Mouse (Mus musculus): ENCODE measurements at regions not wholly inside any gene's neighbourhood (a gene's known extent, or its start where the extent isn't known, plus 50 kb on each side); places are given as distances from the start of the nearest gene placed in this dataset.

GRCm38 (mm10) chr3:35361086-35361485 lies 392.8 kb upstream of the Atp11b start:
- no peak for DNase-seq (ENCODE audit: low read depth)

- no peak for DNase-seq (ENCODE audit: low read depth)
Measured at GRCm38 (mm10) chr3:35365431-35365830, 388.5 kb upstream of the Atp11b start.

- no peak for DNase-seq (ENCODE audit: low read depth)
Measured at GRCm38 (mm10) chr3:35372276-35372675, 381.6 kb upstream of the Atp11b start.

GRCm38 (mm10) chr3:35387386-35387785 lies 366.5 kb upstream of the Atp11b start:
- DNase-seq (ENCODE audit: low read depth), result no peak

- no peak for DNase-seq (ENCODE audit: low read depth)
Measured at GRCm38 (mm10) chr3:35392657-35393056, 361.2 kb upstream of the Atp11b start.

- DNase-seq (ENCODE audit: low read depth), result no peak
Measured at GRCm38 (mm10) chr3:35400213-35400612, 353.7 kb upstream of the Atp11b start.

GRCm38 (mm10) chr3:35402666-35403065 lies 351.2 kb upstream of the Atp11b start:
- no peak for DNase-seq (ENCODE audit: low read depth)

GRCm38 (mm10) chr3:35403952-35404351 lies 350.0 kb upstream of the Atp11b start:
- DNase-seq (ENCODE audit: low read depth), result no peak

- no peak for DNase-seq (ENCODE audit: low read depth)
Measured at GRCm38 (mm10) chr3:35404492-35405390, 349.2 kb upstream of the Atp11b start.

- DNase-seq (ENCODE audit: low read depth), result no peak
Measured at GRCm38 (mm10) chr3:35405621-35406079, 348.3 kb upstream of the Atp11b start.

- no peak for DNase-seq (ENCODE audit: low read depth)
Measured at GRCm38 (mm10) chr3:35437687-35438086, 316.2 kb upstream of the Atp11b start.

- no peak for DNase-seq (ENCODE audit: low read depth)
Measured at GRCm38 (mm10) chr3:35462858-35463257, 291.0 kb upstream of the Atp11b start.

- no peak for DNase-seq (ENCODE audit: low read depth)
Measured at GRCm38 (mm10) chr3:35464212-35464911, 289.5 kb upstream of the Atp11b start.

- no peak for DNase-seq (ENCODE audit: low read depth)
Measured at GRCm38 (mm10) chr3:35465956-35466355, 287.9 kb upstream of the Atp11b start.

- DNase-seq (ENCODE audit: low read depth), result no peak
Measured at GRCm38 (mm10) chr3:35473351-35473750, 280.6 kb upstream of the Atp11b start.

GRCm38 (mm10) chr3:35474361-35474760 lies 279.5 kb upstream of the Atp11b start:
- DNase-seq (ENCODE audit: low read depth), result no peak

- no peak for DNase-seq (ENCODE audit: low read depth)
Measured at GRCm38 (mm10) chr3:35475326-35475725, 278.6 kb upstream of the Atp11b start.

- no peak for DNase-seq (ENCODE audit: low read depth)
Measured at GRCm38 (mm10) chr3:35480714-35481695, 272.9 kb upstream of the Atp11b start.

GRCm38 (mm10) chr3:35481841-35482240 lies 272.1 kb upstream of the Atp11b start:
- DNase-seq (ENCODE audit: low read depth), result no peak

GRCm38 (mm10) chr3:35482296-35482695 lies 271.6 kb upstream of the Atp11b start:
- no peak for DNase-seq (ENCODE audit: low read depth)

- DNase-seq (ENCODE audit: low read depth), result no peak
Measured at GRCm38 (mm10) chr3:35482759-35483158, 271.1 kb upstream of the Atp11b start.

Measured in gonadal fat pad, adult 2 months (tissue).